Mouse (Mus musculus) right cerebral cortex, adult 2 months (tissue): ENCODE measurements around the gene Atf7.
"Not testable (repeated sequence)": the region's sequence is repeated elsewhere in the genome, so short reads cannot be mapped to it uniquely, and the experiment has no call there.

Experiments used
- DNase-seq, 2 experiments: peaks; one replicate each; pipeline ENCODE4 v3.0.0; 2021 to 2022; ENCODE audit warnings: low spot score in 2 of 2

Atf7 gene

DNA sequence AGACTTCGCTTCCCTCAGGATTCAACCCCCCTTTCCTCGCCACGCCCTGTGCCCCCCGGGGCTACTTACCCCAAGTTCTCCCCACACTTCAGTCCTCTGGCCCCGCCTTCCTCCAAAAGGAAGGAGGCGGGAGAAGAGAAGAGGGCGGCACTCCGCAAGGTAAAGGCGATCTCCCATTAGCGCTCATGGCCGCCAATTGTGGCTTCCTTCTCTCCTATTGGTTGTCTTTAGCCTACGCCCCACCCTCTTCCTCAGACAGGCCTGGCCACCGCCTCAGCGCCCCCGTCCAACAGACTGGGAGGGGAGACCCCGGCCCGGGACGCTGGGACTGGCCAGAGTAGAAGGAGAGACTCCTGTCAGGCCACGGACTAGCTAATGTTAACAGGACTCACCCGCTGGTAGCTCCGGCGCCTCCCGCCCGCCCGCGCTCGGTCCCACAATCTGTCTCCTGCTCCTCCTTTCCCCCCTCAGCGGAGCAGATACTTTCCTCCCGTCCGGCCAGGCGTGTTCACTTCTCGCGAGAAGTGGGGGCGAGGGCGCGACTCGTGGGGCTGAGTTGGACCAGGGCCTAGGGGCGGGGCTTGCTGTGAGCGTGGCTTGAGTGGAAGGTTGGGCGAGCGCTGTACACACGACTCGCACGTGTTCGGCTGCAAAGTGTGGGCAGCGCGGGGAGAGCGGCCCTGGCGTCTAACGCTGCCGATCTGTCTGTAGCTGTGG is at the start of gene Atf7, which contains the start of gene Gm28047:
Gene Atf7 (minus strand): TSS at position 495 of the 717 bp plus-strand sequence.
Gene Gm28047 (minus strand): TSS at position 98 of the 717 bp plus-strand sequence.
- DNase-seq: peak; percentile 98 to 99

DNA sequence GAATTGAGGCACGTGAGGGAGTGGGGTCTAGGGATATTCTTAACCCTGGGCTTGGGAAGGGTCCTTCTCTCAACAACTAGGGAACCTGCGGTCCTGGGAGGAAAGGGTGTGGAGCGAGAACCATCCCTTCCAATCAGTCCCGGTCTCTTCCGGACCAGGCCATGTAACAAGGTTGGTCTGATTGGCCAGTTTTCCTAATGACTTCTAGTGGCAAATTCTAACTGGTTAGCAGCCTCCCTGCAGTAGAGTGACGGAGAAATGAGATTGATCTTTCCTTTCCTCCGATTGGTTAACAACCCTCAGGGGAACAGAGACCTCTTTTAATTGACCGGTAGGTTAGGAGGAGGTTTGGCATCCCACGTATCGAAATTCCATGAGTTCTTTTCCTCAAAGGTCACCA is 48.3 kb upstream of the Atf7 start:
- DNase-seq: peak; percentile 47 to 48

DNA sequence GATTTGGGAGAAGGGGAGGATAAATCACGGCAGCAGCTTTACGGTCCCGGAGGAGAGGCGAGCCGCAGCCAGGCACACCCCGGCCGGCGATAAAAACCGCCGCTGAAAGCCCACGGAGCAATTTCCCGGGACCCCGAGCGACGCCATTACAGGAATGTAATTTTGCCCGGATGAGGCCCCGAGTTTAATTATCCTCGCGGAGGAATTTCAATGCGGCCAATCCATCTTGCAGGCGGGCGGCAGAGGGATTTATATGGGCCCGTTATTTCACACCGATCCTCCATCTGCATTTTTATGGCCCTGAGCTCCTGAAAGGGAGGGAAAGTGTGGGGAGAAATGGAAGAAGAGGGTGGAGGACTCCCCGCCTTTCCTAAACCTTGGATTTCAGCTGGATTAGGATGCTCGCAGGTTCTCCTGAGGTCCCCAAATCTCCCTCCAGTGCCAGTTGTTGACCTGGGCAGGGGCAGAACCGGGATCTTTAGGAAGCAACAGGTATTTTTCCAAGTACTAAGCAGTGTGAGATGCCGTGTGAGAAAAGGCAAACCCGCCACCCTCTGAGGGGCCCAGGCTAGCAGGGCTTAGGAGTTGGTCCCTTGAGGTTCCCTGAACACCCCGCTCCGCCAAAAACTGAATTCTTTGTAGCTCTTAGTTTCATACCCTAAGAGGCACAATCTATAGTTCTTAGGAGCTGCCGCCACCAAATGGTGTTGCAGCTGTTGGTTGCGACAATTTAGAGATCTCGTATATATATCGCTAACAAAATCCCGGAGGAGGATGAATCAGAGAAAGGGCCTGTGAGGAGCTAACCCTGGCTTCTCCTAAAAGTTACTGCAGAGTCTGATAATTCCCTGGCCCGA is 47.2 kb upstream of the Atf7 start, which contains the start of gene Atp5g2:
Gene Atp5g2 (minus strand): TSS at position 138 of the 857 bp plus-strand sequence.
- peak; percentile 43 to 56 for DNase-seq

DNA sequence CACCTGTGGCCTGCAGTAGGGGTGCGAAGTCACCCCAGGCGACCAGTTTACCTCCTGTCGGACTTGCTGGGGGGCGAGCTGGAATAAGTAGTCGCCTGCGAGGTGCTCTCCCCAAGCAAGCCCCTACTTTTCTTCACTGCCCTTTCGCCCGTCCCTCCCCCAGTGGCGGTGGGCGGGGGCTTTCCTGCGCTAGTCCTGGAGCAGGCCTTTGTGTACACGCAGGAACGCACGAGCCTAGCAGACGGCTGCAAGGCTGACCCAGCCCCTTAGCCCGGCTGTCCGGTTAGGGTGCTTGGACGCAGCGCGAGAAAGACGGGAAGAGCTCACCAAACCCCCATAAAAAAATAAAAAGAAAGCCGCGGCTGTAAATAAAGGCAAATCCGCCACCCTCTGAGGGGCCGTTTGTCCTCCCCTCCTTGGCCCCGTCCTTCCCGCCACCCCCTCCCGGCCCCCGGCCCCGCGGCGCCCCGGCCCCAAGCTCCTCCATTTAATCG is 46.5 kb upstream of the Atf7 start:
- DNase-seq: peak; percentile 58 to 62

DNA sequence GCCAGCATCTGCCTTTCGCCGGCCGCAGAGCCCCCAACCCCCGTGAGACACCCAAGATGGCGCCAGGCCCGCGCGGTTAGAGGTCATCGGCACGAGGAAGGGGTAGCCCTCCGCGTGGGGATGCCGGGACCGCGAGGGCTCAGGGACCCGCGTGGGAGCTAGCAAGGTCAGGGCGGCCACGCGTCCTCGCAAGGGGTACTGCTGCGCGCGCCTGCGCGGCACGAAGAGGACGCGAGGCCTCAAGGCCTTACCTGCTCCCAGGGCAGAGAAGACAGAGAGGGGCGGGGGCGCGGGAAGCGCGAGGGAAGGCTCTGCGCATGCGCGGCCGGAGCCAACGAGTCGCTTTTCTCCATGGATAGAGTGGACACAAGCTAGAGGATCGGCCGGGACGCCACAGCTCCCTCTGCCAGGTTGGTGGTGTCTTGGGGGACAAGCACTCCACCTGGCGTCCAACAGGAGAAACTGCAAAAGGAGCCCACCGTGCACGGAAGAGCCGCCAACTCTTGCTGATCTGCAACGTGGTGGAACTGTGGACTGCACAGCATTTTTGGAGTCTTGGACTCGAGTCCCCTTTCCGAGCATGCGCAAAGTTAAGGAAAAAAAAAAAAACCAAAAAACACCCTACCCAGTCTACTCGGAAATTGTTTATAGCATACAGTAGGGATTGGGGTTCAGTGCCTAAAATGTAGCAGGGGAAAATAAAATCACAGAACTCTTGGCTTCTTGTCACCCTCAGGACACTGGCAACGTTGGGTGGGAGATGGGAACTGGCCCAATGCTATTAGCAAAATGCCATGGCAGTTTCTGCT is 45.7 kb upstream of the Atf7 start:
- DNase-seq: peak; percentile 97 to 98

DNA sequence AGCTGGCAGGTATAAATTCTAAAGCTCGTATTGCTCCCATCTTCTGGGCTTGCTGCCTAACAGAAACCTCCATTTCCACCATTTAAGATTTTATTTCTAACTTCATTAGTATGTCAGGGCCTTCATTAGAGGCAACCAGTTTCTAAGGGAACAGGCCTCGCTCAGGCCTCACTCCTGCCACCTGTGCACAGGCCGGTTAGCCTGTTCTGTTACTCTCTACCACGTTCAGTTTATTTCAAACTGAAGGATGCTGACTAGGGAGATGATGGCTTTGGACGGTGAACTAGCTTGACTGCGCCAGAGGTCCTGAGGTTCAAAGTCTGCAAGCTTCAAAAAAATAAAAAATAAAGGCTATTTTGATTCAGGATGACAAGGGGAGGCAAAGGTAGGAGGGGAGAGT is 45.0 kb upstream of the Atf7 start:
- no peak for DNase-seq

DNA sequence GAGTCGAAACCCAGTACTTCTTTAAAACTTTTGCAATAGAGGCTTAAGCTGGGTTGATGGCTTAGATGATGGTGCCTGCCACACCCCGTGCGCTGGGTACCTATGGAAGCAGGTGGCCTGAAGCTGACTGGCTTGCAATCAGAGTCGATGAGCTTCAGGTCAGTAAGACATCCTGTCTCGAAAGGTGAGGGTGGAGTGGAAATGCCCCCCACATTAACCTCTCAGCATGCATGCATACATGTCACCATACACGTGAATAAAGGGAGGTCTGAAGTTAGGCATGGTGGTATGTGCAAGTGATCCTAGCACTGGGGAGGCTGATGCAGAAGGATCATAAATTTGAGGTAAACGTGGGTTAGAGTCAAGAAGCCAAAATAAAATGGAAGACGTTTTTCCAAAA is 44.3 kb upstream of the Atf7 start:
- no peak for DNase-seq

DNA sequence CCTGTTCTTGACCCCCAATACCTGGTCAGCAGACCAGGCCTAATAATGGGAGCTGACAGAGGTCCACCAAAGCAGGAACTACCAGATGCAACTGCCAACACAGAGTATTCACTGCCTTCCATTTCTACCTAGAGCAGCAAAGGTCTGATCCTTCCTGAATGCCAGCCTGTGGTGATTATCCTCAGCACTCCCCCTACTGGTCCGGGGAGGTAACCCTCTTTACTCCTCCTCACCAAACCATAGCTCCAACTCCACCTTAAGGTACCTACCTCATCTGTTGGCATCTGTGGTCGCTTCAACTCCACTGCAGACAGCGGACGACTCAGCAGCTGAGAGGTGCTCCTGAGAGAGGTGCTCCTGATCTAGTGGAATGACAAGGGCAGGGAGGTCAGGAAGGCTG is 40.2 kb upstream of the Atf7 start:
- DNase-seq: peak; percentile 69 to 78

DNA sequence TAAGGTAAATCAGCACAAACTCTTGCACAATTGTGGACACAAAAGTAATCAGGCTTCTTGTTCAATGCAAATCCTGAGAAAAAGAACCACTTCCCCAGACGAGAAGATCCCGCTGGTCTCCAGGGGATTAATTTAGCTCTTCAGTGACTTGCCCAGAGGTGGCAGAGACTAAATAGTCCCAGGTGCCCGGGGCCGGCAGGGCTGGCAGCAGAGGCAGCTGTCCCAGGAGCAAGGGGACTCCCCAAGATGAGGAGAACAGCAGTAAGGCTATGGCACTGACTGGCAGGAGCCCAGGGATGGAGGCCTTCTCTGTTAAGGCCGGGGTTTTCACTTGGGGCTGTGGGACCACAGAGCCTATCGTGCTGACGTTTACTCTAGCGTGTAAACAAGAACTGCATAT is 38.6 kb upstream of the Atf7 start:
- no peak for DNase-seq

DNA sequence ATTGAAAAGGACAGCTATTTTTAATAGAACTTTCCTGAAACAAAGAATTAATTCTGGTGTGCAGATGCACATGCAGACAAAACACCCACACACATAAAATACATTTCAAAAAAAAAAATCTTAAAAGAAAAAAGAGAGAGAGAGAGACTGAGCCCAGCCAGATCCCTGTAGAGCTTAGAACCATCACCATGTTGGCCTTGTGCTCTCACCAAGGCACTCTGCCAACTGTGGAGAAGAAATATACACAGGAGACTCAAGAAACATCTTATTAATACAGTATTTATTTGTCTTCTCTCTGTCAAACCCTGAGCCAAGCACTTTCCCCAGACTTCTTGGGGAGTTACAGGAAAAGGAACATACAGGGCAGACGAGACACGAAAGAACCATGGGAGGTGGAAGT is 37.3 kb upstream of the Atf7 start:
- DNase-seq: not testable (repeated sequence)

DNA sequence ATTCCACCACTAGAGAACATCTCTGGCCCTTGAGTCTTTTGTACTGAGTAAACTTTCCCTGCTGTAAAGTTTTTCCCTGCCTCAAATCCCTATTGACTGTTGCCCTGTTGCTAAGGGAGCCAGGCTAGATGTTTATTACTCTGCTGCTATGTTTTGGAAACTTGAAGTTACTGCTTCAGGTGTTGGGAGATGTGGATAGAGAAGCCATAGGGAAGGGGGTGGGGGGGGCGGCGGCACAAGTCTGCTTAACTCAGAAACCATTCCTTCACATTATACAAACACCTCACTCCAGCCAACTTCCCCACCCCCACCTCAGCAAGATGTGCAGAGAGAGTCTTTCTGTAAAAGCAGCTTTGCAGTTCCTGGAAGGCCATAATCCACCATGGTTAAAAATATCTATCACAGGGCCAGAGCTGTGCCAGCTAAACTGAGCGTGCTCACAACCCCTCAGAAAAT is 32.7 kb upstream of the Atf7 start:
- peak in 1 of 2 experiments; percentile 35 for DNase-seq

DNA sequence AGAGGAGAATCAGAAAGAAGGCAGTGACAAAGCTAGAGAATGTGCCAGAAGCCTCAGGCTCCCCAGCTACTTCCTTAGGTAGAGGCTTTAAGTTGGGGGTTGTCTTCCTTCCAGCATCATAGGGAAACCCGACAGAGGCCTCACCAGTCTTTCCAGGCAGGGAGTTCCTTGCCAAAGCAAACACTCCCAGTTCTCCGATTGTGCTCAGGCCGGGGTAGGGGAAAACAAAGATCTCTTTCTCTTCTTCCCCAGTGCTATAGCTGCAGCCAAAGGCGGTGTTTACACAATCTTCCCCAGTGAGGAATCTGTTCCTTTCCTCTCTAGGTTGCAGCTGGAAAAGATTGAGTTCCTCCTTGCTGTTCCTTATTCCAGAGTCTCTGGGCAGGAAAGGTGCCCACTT is 31.4 kb upstream of the Atf7 start:
- DNase-seq: no peak

DNA sequence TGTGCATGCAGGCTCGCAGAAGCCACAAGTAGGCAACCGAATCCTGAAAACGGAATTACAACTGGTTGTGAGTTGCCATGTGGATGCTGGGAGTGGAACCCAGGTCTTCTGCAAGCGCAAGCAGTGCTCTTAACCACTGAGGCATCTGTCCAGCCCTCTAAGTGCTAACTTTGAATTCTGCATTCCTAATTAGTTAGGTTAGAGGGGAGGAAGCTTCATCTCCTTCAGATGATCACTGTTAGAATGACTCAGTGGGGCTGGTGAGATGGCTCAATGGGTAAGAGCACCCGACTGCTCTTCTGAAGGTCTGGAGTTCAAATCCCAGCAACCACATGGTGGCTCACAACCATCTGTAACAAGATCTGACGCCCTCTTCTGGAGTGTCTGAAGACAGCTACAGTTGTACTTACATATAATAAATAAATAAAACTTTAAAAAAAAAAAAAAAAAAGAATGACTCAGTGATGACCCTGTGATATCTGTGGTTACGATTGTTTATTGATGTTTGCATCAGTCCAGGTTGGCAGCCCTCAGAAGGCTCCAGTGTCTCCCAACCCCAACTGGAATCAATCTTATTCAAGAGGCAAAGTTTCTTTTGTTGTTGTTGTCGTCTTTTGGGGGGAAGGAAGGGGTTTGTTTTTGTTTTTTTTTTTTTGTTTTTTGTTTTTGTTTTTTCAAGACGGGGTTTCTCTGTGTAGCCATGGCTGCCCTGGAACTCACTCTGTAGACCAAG is 26.8 kb upstream of the Atf7 start:
- not testable (repeated sequence) for DNase-seq

DNA sequence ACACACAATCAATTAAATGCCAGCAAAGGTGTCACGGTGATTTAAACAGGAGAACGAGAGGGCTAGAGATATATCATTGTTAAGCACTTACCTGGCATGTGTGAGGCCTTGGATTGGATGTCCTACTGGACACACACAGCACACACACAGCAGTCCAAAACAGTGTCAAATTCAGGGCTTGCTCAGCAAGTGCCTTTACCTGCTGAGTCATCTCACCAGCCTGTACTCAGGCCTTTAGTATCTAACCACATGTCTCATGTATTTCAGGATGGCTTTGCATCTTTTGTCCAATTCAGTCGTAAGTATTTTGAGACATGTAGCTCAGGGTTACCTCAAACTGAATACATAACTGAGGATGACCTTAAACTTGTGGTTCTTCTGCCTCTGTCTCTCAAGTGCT is 25.8 kb upstream of the Atf7 start:
- no peak for DNase-seq

DNA sequence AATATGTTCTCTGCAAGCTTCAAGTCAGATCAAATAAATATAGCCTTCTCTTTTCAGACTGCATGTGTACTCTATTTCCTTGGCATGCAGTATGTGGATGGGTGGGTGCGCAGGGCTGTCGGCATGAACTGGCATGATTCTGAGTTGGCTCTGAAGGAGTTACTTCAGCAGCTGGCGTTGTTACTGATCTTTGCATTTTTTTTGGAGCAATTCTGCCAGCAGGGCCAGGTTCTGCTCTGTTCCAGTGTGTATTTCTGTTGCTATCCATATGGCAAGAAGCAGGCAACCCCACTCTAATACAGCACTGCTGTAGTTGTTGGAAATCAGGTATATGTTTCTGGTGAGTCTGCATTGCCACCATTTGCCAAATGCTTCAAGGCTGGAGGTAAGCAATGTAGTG is 10.6 kb upstream of the Atf7 start:
- peak; percentile 46 to 68 for DNase-seq

DNA sequence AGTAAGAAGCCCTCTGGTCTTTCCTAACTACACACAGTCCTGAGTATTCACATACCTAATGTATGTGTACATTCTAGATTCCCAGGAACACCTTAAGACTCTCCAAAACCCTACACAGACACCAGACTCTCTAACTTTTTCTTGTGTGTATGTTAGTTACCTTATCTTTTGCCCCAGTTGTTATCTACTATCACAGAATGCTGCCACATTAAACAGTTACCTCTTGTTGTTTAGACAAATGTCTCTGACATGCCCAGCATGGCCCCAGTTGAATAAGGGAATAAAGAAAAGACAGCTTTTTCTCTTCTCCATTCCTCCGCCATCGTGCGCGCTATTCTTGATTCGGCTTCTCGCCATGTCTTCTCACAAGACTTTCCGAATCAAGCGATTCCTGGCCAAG is 9.4 kb upstream of the Atf7 start:
- DNase-seq: no peak

DNA sequence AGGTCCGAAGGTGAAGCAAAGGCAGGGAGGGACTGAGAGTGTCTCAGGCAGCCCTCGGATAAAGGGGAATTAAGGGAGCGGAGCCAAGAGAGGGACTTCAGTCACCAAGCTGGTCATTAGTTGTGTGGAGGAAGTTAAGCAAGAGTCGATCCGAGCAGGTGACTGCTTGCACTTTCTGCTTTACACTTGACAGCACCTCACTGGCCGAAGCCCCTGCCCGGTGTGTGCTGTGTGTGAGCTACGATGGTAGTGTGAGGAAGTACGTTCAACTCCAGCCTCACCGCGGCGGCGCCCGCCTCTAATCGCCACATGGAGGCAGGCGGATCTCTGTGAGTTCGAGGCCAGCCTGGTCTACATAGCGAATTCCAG is 407 bp upstream of the Atf7 start:
- DNase-seq: no peak

DNA sequence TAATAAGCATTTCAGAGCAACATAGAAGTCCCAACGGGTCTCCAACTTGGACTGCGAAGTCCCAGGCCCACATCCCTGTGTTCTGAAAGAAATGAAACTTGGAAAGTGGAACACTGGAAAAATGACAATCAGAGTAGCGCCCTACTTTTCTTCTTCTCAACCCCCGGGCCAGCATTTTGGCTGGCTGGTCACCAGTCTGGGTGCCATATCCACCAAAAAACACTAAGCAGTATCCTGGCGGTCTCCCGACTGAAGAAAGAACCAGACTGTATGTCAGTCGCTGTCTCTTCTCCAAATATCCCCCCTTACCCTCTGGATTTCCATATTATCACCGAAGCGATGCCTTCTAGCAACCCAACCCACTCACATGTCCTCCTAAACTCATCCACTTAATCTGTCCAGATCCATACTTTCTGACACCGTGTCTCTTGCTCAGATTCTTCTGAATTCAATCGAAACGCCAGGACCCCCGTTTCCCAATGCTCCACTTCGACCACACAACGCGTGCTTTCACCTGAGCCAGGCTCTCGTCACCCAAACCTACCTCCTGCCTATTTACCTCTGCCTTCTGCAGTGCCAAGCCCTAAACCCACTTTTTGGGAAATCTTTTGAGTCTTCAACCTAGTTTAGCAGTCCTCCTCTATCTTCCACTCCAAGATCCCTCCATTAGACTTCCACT is 834 bp downstream of the Atf7 start:
- peak; percentile 8 to 32 for DNase-seq

DNA sequence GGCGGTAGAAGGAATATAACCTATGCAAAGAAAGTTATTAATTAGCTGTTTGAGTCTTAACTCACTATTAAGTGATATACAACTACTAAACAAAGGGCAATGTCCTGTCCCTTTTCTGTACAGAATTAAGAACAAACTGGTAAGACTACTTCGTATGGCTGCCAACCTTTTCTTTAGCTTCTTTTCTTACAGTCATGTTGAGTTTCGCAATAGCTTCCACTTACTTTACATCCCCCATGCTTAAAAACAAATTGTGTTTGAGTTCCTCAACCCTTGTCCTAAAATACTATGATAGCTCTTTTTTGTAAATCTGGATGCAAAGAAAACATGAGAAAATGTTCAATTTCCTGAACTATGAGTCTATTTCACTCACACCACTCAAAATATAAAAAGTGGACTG is 2.1 kb downstream of the Atf7 start:
- no peak for DNase-seq

DNA sequence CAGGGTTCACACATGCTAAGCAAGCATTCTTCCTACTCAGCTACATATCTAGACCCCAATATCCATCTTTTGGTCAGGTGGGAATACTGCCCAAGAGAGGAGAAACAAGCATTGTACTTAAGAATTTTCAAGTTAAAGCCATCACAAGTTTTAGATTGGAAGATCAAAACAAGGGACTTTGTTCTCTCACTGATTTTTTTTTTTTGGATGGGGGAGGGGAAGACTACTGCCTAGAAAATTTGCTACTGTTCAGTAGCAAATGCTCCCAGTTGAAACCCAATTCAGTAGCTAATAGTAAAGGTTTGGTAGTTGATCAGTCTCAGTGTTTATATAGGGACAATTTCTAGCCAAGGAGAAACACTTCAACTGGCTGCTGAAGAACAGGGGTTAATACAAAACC is 2.7 kb downstream of the Atf7 start:
- DNase-seq: no peak

DNA sequence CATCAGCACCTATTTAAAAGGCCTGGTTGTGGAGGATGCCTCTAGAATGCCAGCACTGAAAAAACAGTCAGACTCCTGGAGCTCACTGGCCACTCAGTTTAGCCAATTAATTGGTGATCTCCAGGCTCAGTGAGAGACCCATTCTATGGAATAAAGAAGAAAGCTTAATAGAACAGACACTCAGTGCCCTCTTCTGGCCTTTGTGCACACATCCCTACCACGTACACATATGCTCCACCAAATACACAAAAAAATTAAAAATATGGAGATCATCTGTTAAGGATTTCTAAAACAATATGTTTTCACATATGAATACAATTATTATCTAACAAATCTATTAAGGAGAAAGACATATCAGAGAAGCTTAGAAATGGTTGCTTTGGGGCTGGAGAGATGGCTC is 4.5 kb downstream of the Atf7 start:
- DNase-seq: no peak
